Mouse (Mus musculus) kidney, adult 18-20 months (tissue): ENCODE results near the gene Hbq1b.

ENCODE experiments used
- DNase-seq: peaks from one replicate; pipeline ENCODE4 v3.0.0; 2021

Gene Hbq1b

DNA sequence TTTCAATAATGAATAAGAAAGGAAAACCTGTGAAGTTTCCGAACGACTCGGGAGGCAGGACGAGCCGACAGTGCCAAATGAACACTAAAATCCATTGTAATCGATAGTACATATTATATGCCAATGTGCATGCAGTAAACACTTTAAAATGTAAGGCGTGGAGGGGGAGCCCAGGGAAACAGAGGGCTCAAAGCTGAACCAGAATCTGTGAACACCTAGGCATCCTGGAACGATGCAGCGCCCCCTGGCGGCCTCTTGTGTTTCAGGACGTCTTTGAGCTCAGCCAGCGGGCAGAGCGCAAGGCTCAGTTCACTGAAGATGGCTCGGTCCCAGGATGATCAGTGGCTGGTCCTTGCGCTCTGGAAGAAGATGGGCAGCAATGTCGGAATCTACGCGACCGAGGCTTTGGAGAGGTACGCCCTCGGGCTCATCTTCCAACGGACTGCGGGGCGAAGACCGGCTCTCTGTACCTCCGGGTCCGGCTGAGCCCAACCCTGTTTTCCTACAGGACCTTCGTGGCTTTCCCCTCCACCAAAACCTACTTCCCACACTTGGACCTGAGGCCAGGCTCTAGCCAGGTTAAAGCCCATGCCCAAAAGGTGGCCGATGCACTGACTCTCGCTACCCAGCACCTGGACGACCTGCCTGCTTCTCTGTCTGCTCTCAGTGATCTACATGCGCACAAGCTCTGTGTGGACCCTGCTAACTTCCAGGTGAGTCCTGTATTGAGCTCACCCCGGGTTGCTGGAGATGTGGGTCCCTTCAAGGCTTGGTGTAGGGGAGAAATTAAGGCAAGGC, at the start of gene Hbq1b:
Gene Hbq1b, plus strand, starts transcription at position 271 of the 798 bp plus-strand sequence.
- peak; percentile 87 for DNase-seq

DNA sequence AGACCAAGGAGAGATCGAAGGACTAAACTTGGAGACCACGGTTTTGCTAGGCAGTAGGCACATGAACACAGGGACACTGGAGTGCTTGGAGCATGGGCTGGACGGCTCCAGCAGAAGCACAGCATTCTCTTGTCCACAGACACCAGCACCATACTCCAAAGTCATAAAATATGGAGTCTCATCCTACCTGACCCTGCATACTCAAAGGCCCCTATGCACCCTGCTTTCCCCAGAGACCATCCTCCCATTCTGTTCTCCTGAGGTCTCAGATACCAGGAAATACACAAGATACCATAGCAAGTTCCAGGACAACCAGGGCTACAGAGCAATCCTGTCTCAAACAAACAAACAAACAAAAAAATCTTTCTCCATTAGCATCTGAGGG, 49.4 kb upstream of the Hbq1b start:
- DNase-seq, result no peak

- peak; percentile 85 for DNase-seq
Observed at GRCm38 (mm10) chr11:32238093-32238860, 48.5 kb upstream of the Hbq1b start.

DNA sequence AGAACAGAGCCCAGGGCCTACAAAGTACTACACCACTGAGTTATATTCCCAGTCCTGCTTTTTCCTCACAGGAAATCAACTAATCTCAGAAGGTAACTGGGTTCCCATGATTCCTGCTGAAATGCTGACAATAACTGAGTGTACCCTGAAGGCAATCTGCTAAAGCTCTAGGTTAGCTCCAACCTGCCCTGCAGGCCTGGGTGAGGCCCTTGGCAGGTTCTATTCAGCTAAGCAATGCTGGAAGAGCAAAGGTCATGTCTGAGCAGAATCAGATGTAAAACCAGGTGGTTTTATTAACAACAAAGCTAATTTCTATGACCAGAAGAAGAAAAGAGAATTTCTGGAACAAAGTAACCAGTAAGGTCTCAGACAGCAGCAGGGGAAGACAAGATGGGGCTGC, 45.4 kb upstream of the Hbq1b start:
- no peak for DNase-seq

- DNase-seq, result no peak
Observed at GRCm38 (mm10) chr11:32242209-32242608, 44.6 kb upstream of the Hbq1b start.

GRCm38 (mm10) chr11:32243205-32243955, 43.4 kb upstream of the Hbq1b start:
- DNase-seq, result no peak

GRCm38 (mm10) chr11:32244064-32244463, 42.7 kb upstream of the Hbq1b start:
- DNase-seq, result no peak

DNA sequence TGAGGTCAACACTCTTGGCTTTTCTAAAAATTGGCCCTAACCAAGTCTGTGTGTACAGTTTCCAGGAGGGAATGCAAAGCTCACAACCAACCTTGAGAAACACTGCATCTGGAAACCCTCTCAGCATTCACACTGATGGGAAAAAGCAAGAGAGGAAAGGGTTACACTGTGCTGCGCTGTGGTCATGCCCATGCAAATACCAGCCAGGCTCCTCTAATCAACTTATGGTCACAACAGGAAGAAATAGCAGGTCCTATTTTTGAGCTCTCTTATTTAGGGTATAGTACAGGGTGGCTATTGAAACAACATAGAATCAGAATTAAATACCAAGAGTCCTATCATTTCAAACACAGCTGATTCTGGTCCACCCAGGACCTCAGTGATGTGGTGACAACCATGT, 42.1 kb upstream of the Hbq1b start:
- DNase-seq, result no peak

DNA sequence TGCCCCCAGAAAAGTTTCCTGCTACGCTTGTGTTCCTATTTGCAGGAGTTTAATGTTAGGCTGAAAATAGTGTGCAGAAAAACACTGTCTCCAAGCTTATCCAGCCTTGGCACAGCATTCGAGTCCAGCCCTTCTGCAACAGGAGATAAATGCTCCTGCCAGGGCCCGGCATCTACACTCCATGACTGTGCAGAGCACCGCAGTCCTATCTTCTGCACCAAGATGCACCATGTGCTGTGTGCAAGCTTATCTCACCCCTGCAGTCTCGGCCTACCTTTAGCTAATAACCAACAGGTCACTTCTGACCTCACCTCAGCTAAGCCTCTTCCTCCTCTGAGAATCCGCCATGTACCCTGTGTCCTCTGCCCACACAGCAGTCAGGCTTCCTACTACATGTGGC, 41.2 kb upstream of the Hbq1b start:
- DNase-seq, result no peak

DNA sequence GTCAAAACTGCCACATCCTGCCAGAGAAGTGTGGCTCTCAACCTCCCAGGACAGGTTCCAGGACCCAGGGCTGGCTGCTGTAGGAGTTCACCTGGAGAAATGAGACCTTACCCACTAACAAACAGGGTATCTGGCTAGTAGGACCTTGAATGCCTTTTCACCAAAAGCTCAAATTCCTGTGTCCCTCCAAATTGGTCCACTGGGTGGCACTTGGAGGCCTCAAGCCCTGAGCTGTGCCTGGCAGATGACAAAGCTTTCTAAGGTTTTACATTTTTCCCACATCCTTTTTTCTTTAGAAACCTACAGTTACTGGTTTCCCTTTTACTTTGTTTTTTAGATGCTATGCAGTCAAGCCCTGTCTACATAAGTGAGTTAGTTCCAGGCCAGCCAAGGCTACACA, 39.7 kb upstream of the Hbq1b start:
- no peak for DNase-seq

DNA sequence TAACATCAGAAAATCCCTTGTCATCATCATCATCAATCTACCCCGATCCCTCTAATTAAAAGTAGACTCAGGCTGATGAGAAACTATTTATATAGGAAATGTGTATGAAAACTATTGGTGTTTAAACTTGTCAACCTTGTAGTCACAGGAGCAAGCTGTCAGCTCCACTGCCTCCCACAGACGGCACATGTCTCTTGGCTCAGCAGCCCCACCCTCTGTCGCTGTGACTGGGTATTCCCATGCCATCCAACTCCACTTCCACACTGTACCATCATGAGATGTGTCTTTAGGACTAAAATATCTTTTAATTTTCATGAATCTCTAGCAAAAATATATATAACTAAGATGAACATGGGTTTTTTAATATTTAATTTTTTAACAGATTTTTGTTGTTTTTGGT, 38.4 kb upstream of the Hbq1b start:
- DNase-seq, result no peak

DNA sequence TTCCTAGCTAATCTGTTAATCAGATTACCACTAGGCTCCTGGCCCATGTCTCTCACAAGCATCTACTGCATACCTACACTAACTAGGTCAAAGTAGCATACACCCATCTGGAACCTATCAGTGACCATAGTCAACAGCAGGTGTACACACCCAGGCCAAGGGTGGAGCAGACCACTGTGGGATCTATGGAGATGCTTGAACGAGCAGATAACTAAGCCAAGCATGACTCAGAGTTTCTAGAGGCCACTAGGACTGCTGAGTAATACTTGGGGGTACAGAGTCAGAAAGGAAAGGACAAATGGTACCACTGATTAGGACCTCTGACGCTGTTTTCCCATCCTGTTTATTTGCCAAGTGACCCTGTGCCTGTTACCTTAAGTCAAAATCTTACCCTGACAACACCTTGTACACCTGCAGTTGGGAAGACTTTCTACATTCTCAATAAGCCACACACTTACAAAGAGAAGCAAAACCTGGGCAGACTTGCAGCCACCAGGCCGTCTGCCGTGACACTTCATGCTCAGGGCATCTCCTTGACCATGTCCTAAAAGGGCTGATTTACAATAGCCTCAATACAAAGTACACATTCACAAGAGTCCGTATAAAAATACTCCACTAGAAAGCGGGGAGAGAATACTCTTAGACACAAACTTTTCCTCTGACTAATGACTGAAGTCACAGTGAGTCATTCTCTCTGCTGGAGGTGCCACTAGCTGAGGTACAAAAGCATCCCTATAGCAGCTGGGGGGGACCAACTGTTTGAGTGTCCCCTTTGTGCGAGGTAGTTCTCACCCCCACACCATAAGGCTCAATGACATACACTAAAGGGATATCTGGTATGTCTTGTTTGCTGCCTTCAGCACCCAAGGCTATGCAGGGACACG, 35.6 kb upstream of the Hbq1b start:
- no peak for DNase-seq

DNA sequence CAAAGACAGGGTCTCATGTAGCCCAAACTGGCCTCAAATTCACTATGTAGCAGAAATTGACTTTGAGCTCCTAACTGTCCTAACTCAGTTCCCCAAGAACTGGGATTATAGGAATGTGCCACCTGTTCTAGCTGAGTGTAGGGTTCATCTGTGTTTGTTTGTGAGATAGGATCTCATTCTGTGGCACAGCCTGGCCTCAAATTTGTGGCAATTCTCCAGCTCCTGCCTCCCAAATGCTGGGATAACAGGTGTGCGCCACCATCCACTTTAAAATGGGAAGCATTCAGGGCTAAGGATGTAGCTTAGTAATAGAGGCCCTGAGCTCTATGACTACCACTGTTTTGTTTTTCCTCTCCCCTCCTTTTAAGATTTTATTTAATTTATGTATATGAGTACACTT, 33.6 kb upstream of the Hbq1b start:
- DNase-seq, result no peak

- DNase-seq, result no peak
Observed at GRCm38 (mm10) chr11:32256146-32256545, 30.6 kb upstream of the Hbq1b start.

GRCm38 (mm10) chr11:32256566-32256965, 30.2 kb upstream of the Hbq1b start:
- DNase-seq, result no peak

DNA sequence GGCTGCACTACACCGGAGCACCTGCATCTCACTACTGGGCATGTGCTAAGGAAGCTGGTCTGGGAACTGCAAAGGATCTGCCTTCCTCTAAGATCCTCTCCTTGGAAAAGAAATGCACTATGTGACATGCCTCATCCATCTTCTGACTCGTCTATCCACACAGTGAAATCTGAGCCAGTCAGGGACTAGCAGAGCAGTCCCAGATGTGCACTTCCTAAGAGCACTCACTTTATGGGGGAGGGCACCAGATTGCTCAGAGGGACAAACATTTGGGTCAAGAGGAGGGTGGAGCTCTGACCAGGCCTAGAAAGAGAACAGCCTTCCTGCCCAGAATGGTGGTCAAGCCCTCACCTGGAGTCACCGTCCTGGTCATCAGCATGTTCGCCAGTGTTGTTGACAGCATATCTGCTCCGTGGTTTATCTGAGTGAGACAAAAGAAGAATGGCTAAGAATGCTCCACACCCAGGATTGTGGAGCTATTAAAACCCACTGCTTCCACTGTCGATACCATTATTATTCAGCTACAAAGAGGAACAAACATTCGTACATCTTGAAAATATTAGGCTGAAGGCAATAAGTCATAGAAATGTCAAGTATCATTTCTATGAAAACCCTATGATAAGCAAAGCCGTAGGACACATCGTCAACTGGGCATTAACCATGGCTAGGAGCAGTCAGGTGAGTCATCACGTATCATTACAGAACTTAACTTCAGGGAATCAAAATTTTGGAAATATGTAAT, 23.9 kb upstream of the Hbq1b start:
- DNase-seq, result no peak

GRCm38 (mm10) chr11:32265117-32265738, 21.5 kb upstream of the Hbq1b start:
- no peak for DNase-seq

DNA sequence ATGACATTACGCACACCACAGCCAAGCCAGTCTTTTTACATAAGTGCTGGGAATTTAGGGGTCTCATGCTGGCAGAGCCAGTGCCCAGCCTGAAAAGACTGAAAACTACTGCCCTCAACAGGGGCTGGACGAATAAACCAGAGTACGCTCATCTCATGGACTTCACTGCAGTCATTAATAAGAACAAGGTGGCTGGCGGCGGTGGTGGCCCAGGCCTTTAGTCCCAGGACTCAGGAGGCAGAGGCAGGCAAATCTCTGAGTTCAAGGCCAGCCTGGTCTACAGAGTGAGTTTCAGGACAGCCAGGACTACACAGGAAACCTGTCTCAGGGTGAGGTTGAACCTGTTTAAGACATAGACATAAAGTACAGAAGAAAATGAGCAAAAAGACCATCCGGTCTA, 20.6 kb upstream of the Hbq1b start:
- DNase-seq, result no peak

DNA sequence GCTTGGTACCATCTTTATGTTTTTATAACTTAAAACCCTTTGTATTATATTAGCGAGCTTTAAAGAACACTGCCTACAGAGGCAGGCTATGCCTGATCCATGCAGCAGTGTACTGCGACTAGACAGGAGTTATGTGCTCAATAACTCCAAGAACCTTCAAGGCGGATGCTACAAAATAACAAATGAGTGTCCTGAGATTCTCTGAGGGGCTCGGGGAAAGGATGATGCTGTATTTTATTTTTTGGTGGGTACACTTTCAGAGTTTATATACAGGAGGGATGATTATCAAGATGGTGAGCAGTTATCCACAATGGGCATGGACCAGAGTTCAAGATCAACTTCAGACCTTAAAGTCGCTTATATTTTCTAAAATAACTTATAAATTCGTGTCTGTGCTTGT, 20.0 kb upstream of the Hbq1b start:
- DNase-seq, result no peak

DNA sequence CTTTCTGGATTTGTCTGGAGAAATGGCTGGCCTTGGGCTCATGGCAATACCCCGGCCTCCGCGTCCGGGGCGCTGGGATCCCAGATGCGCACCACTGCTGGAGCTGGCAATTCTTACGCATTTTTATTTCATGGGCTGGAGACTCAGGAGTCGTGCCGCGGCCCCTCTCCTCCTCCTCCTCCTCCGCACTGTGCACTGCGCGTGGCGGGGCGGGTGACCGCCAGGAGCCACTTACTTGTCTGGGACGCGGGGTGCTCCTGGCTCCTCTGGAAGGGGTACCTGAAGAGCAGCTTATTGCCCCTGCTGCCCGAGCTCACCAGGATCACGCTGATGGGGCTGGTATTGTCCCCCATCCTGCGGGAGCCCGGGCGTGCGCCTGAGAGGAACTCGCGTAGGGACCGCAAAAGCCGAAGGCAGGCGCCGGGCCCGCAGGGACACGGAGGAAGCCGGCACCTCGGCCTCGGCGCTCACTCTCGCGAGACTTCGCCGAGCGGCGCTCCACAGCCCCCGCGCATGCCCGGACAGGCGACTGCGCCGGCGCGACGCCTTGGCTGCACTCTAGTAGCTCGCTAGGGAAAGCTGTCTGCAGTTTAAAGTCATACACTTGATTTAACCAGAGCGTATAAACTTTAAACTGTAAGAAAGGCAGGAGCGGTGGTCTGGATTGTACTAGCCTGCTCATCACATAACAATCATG, 19.4 kb upstream of the Hbq1b start, which contains the start of gene Nprl3:
Gene Nprl3, minus strand, starts transcription at position 520 of the 697 bp plus-strand sequence.
- DNase-seq, result peak; percentile 97

- no peak for DNase-seq
Observed at GRCm38 (mm10) chr11:32267964-32268363, 18.8 kb upstream of the Hbq1b start.
